Mouse (Mus musculus) stomach, embryonic 15.5 days (tissue): ENCODE results near the gene B3gat1. TPM values are rescaled to one million over a fixed set of nuclear protein-coding genes. Genes with fewer than 3 reads are reported as not detected.

Source experiments
- ATAC-seq: fragments of 200-750 bp; cut with Nextera tagmentation; 2 replicates; pipeline ENCODE4 v1.8.0; 2017; ENCODE audit warnings: low read depth, moderate number of reproducible peaks, moderate TSS enrichment; ENCODE audit not compliant: insufficient read depth, low FRiP score
- H3K27ac ChIP-seq: fragments of 300-500 bp; sonication (generic); 2 replicates; pipeline ENCODE4 v1.5.1; 2015; ENCODE audit warnings: mild to moderate bottlenecking, inconsistent platforms
- H3K27me3 ChIP-seq: fragments of 300-500 bp; sonication (generic); replicated peaks from 2 replicates; pipeline ENCODE4 v1.6.1; 2015; ENCODE audit warnings: inconsistent platforms
- H3K36me3 ChIP-seq: fragments of 300-500 bp; sonication (generic); 2 replicates; pipeline ENCODE4 v1.6.1; 2015; ENCODE audit warnings: inconsistent platforms
- H3K4me1 ChIP-seq: fragments of 300-500 bp; sonication (generic); 2 replicates; pipeline ENCODE4 v1.6.1; 2015; ENCODE audit warnings: inconsistent platforms
- H3K4me2 ChIP-seq: fragments of 300-500 bp; sonication (generic); 2 replicates; pipeline ENCODE4 v1.6.1; 2015; ENCODE audit warnings: mild to moderate bottlenecking, inconsistent platforms
- H3K4me3 ChIP-seq: fragments of 300-500 bp; sonication (generic); replicated peaks from 2 replicates; pipeline ENCODE4 v1.5.1; 2015; ENCODE audit warnings: inconsistent platforms
- H3K9ac ChIP-seq: fragments of 300-500 bp; sonication (generic); 2 replicates; pipeline ENCODE4 v1.6.1; 2015; ENCODE audit warnings: inconsistent platforms
- H3K9me3 ChIP-seq: fragments of 300-500 bp; sonication (generic); 2 replicates; pipeline ENCODE4 v1.6.1; 2016; ENCODE audit warnings: inconsistent platforms
- WGBS: fragments of 180-500 bp; shearing (Covaris S2); methylation state at CpG from one replicate; pipeline ENCODE4 v1.1.7; 2015; 5-methylcytosine and 5-hydroxymethylcytosine counted together
- polyA plus RNA-seq: library from polyadenylated mRNA; unstranded; fragments of >200 nt; fragmentation: Nextera tagmentation; extraction: Ambion mirVana; gene quantifications from 2 replicates; pipeline ENCODE4 v1.2.1, GENCODE M21; 2015

The B3gat1 gene
- polyA plus RNA-seq, 1 experiment from 2014 or later, result 0.23 TPM

- Histone ChIP-seq H3K9ac (no peak overlapping the region), H3K4me2 (no peak overlapping the region), H3K4me1 (no peaks in the 10 kb centered on the region), H3K4me3 (no peak overlapping the region), H3K27ac (no peak overlapping the region), H3K9me3 (no peaks in the 10 kb centered on the region), H3K27me3 (no peaks in the 10 kb centered on the region), H3K36me3 (no peaks in the 10 kb centered on the region)
- no peak for ATAC-seq
- 56% methylated on average over 7 of the region's 7 CpGs for WGBS
Measured at GRCm38 (mm10) chr9:26783414-26783975, 50.0 kb downstream of the B3gat1 start.

- H3K36me3 ChIP-seq, result no peaks in the 10 kb centered on the region
- WGBS, result 59% methylated on average over 3 of the region's 3 CpGs
Measured at GRCm38 (mm10) chr9:26792829-26793228, 59.3 kb downstream of the B3gat1 start.

GRCm38 (mm10) chr9:26798205-26798604 is 64.7 kb downstream of the B3gat1 start:
- no peak overlapping the region for H3K27ac ChIP-seq
- no peak overlapping the region for H3K9ac ChIP-seq
- ATAC-seq, result no peak
- no peaks in the 10 kb centered on the region for H3K27me3 ChIP-seq
- H3K9me3 ChIP-seq, result no peaks in the 10 kb centered on the region
- H3K4me1 ChIP-seq, result no peaks in the 10 kb centered on the region
- no peaks in the 10 kb centered on the region for H3K36me3 ChIP-seq
- 79% methylated on average over 3 of the region's 3 CpGs for WGBS
- no peak overlapping the region for H3K4me3 ChIP-seq
- no peak overlapping the region for H3K4me2 ChIP-seq

More at GRCm38 (mm10) chr9:26792829-26793228, 59.3 kb downstream of the B3gat1 start:
- Histone ChIP-seq H3K27ac (no peak overlapping the region), H3K27me3 (no peaks in the 10 kb centered on the region), H3K4me1 (no peaks in the 10 kb centered on the region), H3K4me3 (no peak overlapping the region), H3K9ac (no peak overlapping the region), H3K4me2 (no peak overlapping the region), H3K9me3 (no peaks in the 10 kb centered on the region)
- no peak for ATAC-seq

GRCm38 (mm10) chr9:26798731-26799130 is 65.2 kb downstream of the B3gat1 start:
- WGBS, result 64% methylated on average over 1 of the region's 1 CpGs
- H3K4me2 ChIP-seq, result no peak overlapping the region
- no peaks in the 10 kb centered on the region for H3K36me3 ChIP-seq
- no peaks in the 10 kb centered on the region for H3K9me3 ChIP-seq
- no peaks in the 10 kb centered on the region for H3K4me1 ChIP-seq
- ATAC-seq, result no peak
- H3K4me3 ChIP-seq, result no peak overlapping the region
- H3K27ac ChIP-seq, result no peak overlapping the region
- H3K27me3 ChIP-seq, result no peaks in the 10 kb centered on the region
- no peak overlapping the region for H3K9ac ChIP-seq

GRCm38 (mm10) chr9:26800357-26800756 is 66.8 kb downstream of the B3gat1 start:
- H3K9ac ChIP-seq, result no peak overlapping the region
- 92% methylated on average over 2 of the region's 2 CpGs for WGBS
- ATAC-seq, result no peak

GRCm38 (mm10) chr9:26804321-26804720 is 70.8 kb downstream of the B3gat1 start:
- Histone ChIP-seq H3K27ac (no peak overlapping the region), H3K27me3 (no peaks in the 10 kb centered on the region), H3K9ac (no peak overlapping the region), H3K36me3 (no peaks in the 10 kb centered on the region), H3K4me3 (no peak overlapping the region), H3K4me1 (no peaks in the 10 kb centered on the region), H3K4me2 (no peak overlapping the region), H3K9me3 (no peaks in the 10 kb centered on the region)
- no peak for ATAC-seq

More at GRCm38 (mm10) chr9:26800357-26800756, 66.8 kb downstream of the B3gat1 start:
- no peak overlapping the region for H3K4me2 ChIP-seq
- H3K9me3 ChIP-seq, result no peaks in the 10 kb centered on the region
- H3K27ac ChIP-seq, result no peak overlapping the region
- H3K4me3 ChIP-seq, result no peak overlapping the region
- no peaks in the 10 kb centered on the region for H3K4me1 ChIP-seq
- no peaks in the 10 kb centered on the region for H3K27me3 ChIP-seq
- no peaks in the 10 kb centered on the region for H3K36me3 ChIP-seq

- Histone ChIP-seq H3K27ac (peak within 1 kb of the TSS; percentile 54), H3K36me3 (no peaks in the 10 kb centered on the region), H3K27me3 (no peaks in the 10 kb centered on the region), H3K4me2 (peak within 1 kb of the TSS; percentile 78), H3K9me3 (no peaks in the 10 kb centered on the region), H3K4me3 (peak within 1 kb of the TSS; percentile 46), H3K4me1 (no peaks in the 10 kb centered on the region), H3K9ac (0 out of 2 replicates have a peak within 1 kb of the TSS, but pooled peaks have one; percentile 17)
- peak; percentile 100 for ATAC-seq
- under 1% methylated on average over 33 of the region's 33 CpGs for WGBS
Measured at GRCm38 (mm10) chr9:26805935-26806666, 72.6 kb downstream of the B3gat1 start, which contains the start of gene Glb1l2. Gene Glb1l2 (minus strand): TSS chr9:26806468.

GRCm38 (mm10) chr9:26808735-26809134 is 75.2 kb downstream of the B3gat1 start:
- no peak overlapping the region for H3K4me3 ChIP-seq
- no peak overlapping the region for H3K9ac ChIP-seq
- no peak overlapping the region for H3K27ac ChIP-seq
- no peaks in the 10 kb centered on the region for H3K36me3 ChIP-seq
- H3K27me3 ChIP-seq, result no peaks in the 10 kb centered on the region
- no peak overlapping the region for H3K4me2 ChIP-seq
- ATAC-seq, result no peak
- H3K9me3 ChIP-seq, result no peaks in the 10 kb centered on the region
- H3K4me1 ChIP-seq, result no peaks in the 10 kb centered on the region
- whole genome bisulfite sequencing, result 76% methylated on average over 2 of the region's 2 CpGs

Other genes with a start within 250 kb of the B3gat1 start
- 5.0 and 5.3 TPM in 2 replicates for gene Glb1l2, start 72.7 kb downstream of the B3gat1 start, polyA plus RNA-seq
- gene Glb1l3, start 127.2 kb downstream of the B3gat1 start, polyA plus RNA-seq, result not detected in 2 replicates
- not detected in 2 replicates for gene Gm1110, start 189.4 kb downstream of the B3gat1 start, polyA plus RNA-seq